Mouse (Mus musculus): Measurements from ENCODE around the gene Pm20d1. TPM values are rescaled to one million over a fixed set of nuclear protein-coding genes. Genes with fewer than 3 reads are reported as not detected.

The Pm20d1 gene
- total and polyA plus RNA-seq, 2 experiments from 2014 or later: 3.5 to 6.4 TPM

- Histone ChIP-seq H3K4me1 (ENCODE audit: control insufficient read depth, insufficient read depth) (peaks cover 26% of the 10 kb centered on the region), H3K4me3 (ENCODE audit: low read depth, low read length) (no peak overlapping the region), H3K27me3 (ENCODE audit: control insufficient read depth, insufficient read depth, low read length) (peaks cover 5% of the 10 kb centered on the region; the same call in 1 of the 2 replicates), H3K4me2 (ENCODE audit: low read depth, low read length) (no peak overlapping the region), H3K27ac (ENCODE audit: low read depth) (no peak overlapping the region), H3K9me3 (replicated peaks; ENCODE audit: control insufficient read depth, low read length) (no peaks in the 10 kb centered on the region), H3K9ac (replicated peaks; ENCODE audit: low read depth, low read length) (no peak overlapping the region), H3K36me3 (replicated peaks; ENCODE audit: control insufficient read depth, insufficient read depth, low read length) (no peaks in the 10 kb centered on the region)
- 49% methylated on average over 10 of the region's 10 CpGs for WGBS
- DNase-seq (ENCODE audit: low spot score) (peak; percentile 37), ATAC-seq (ENCODE audit: insufficient read depth, low read depth) (no peak)
- TF ChIP-seq EP300 (IDR thresholded peaks at IDR 0.05; ENCODE audit: low read depth): no peak
- no peak for TF ChIP-seq CTCF (IDR thresholded peaks at IDR 0.05; ENCODE audit: low read depth)
Measured at GRCm38 (mm10) chr1:131751891-131752311, 45.3 kb upstream of the Pm20d1 start.

- Histone ChIP-seq H3K36me3 (replicated peaks; ENCODE audit: control insufficient read depth, insufficient read depth, low read length) (no peaks in the 10 kb centered on the region), H3K27me3 (ENCODE audit: control insufficient read depth, insufficient read depth, low read length) (peaks cover 5% of the 10 kb centered on the region; the same call in 1 of the 2 replicates), H3K9me3 (replicated peaks; ENCODE audit: control insufficient read depth, low read length) (no peaks in the 10 kb centered on the region), H3K4me1 (ENCODE audit: control insufficient read depth, insufficient read depth) (peaks cover 26% of the 10 kb centered on the region), H3K4me3 (ENCODE audit: low read depth, low read length) (no peak overlapping the region), H3K9ac (replicated peaks; ENCODE audit: low read depth, low read length) (no peak overlapping the region), H3K27ac (ENCODE audit: low read depth) (peak overlapping the region; percentile 64), H3K4me2 (ENCODE audit: low read depth, low read length) (no peak overlapping the region)
- ATAC-seq (ENCODE audit: insufficient read depth, low read depth) (0 out of 2 replicates have a peak, but pooled peaks have one; percentile 17), DNase-seq (ENCODE audit: low spot score) (no peak)
- WGBS: 23% methylated on average over 3 of the region's 3 CpGs
- TF ChIP-seq EP300 (IDR thresholded peaks at IDR 0.05; ENCODE audit: low read depth) (0 out of 2 replicates have a peak, but pooled peaks have one; percentile 34), CTCF (IDR thresholded peaks at IDR 0.05; ENCODE audit: low read depth) (no peak)
Measured at GRCm38 (mm10) chr1:131754212-131754829, 42.9 kb upstream of the Pm20d1 start.

- Histone ChIP-seq H3K9ac (replicated peaks; ENCODE audit: low read depth, low read length) (no peak overlapping the region), H3K9me3 (replicated peaks; ENCODE audit: control insufficient read depth, low read length) (no peaks in the 10 kb centered on the region), H3K27ac (ENCODE audit: low read depth) (peak overlapping the region; percentile 64), H3K36me3 (replicated peaks; ENCODE audit: control insufficient read depth, insufficient read depth, low read length) (no peaks in the 10 kb centered on the region), H3K27me3 (ENCODE audit: control insufficient read depth, insufficient read depth, low read length) (peaks cover 2% of the 10 kb centered on the region; the same call in 1 of the 2 replicates), H3K4me2 (ENCODE audit: low read depth, low read length) (no peak overlapping the region), H3K4me3 (ENCODE audit: low read depth, low read length) (no peak overlapping the region), H3K4me1 (ENCODE audit: control insufficient read depth, insufficient read depth) (peaks cover 26% of the 10 kb centered on the region)
- peak; percentile 67 for ATAC-seq (ENCODE audit: insufficient read depth, low read depth)
- no peak for TF ChIP-seq EP300 (IDR thresholded peaks at IDR 0.05; ENCODE audit: low read depth)
- TF ChIP-seq CTCF (IDR thresholded peaks at IDR 0.05; ENCODE audit: low read depth): no peak
- 47% methylated on average over 4 of the region's 4 CpGs for WGBS
- DNase-seq (ENCODE audit: low spot score): peak; percentile 78
Measured at GRCm38 (mm10) chr1:131754916-131755315, 42.3 kb upstream of the Pm20d1 start.

GRCm38 (mm10) chr1:131757211-131757610, 40.0 kb upstream of the Pm20d1 start:
- Histone ChIP-seq H3K36me3 (replicated peaks; ENCODE audit: control insufficient read depth, insufficient read depth, low read length) (no peaks in the 10 kb centered on the region), H3K9me3 (replicated peaks; ENCODE audit: control insufficient read depth, low read length) (no peaks in the 10 kb centered on the region), H3K4me2 (ENCODE audit: low read depth, low read length) (no peak overlapping the region), H3K9ac (replicated peaks; ENCODE audit: low read depth, low read length) (no peak overlapping the region), H3K27me3 (ENCODE audit: control insufficient read depth, insufficient read depth, low read length) (no peaks in the 10 kb centered on the region), H3K27ac (ENCODE audit: low read depth) (no peak overlapping the region), H3K4me1 (ENCODE audit: control insufficient read depth, insufficient read depth) (peaks cover 26% of the 10 kb centered on the region), H3K4me3 (ENCODE audit: low read depth, low read length) (no peak overlapping the region)
- WGBS: 91% methylated on average over 6 of the region's 6 CpGs
- no peak for TF ChIP-seq EP300 (IDR thresholded peaks at IDR 0.05; ENCODE audit: low read depth)
- no peak for TF ChIP-seq CTCF (IDR thresholded peaks at IDR 0.05; ENCODE audit: low read depth)
- DNase-seq (ENCODE audit: low spot score): no peak
- ATAC-seq (ENCODE audit: insufficient read depth, low read depth): no peak

- WGBS: 86% methylated on average over 7 of the region's 7 CpGs
- Histone ChIP-seq H3K4me1 (ENCODE audit: control insufficient read depth, insufficient read depth) (peaks cover 17% of the 10 kb centered on the region), H3K9me3 (replicated peaks; ENCODE audit: control insufficient read depth, low read length) (no peaks in the 10 kb centered on the region), H3K27me3 (ENCODE audit: control insufficient read depth, insufficient read depth, low read length) (no peaks in the 10 kb centered on the region), H3K4me3 (ENCODE audit: low read depth, low read length) (no peak overlapping the region), H3K36me3 (replicated peaks; ENCODE audit: control insufficient read depth, insufficient read depth, low read length) (no peaks in the 10 kb centered on the region), H3K4me2 (ENCODE audit: low read depth, low read length) (no peak overlapping the region), H3K27ac (ENCODE audit: low read depth) (no peak overlapping the region), H3K9ac (replicated peaks; ENCODE audit: low read depth, low read length) (no peak overlapping the region)
- DNase-seq (ENCODE audit: low spot score): no peak
- TF ChIP-seq EP300 (IDR thresholded peaks at IDR 0.05; ENCODE audit: low read depth): no peak
- no peak for TF ChIP-seq CTCF (IDR thresholded peaks at IDR 0.05; ENCODE audit: low read depth)
- no peak for ATAC-seq (ENCODE audit: insufficient read depth, low read depth)
Measured at GRCm38 (mm10) chr1:131758796-131759195, 38.4 kb upstream of the Pm20d1 start.

Data from heart, postnatal 0 days (tissue).